Comparison of ENCODE assay signal across 9 mouse cellular contexts in the genomic region with DNA sequence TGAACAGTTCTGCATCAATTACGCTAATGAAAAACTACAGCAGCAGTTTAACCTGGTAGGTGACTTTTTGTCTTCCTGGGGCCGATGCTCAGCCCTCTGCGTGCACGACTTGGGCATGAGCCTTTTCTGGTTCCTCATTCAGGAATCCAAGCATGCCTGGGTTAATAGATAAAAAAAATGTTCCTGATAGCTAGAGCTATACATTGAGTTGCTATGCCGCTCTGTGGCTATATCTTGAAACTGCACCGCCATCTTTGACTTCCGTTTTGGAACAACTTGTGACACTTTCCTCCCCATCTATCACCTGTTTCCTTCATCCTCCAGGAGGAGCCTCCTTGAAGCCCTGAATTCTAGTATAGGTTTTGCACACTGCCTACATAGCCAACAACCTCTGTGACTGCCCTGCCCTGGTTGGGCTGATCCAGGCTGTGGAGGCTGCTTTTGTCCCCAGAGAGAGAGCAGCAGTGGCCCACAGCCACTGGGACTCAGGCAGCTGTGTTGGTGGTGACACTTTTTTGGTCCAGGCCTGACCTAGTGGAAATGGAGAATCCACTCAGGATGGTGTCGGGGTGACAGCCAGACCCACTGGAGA. TPM values are rescaled to one million over a fixed set of nuclear protein-coding genes. Genes with fewer than 3 reads are reported as not detected.
A peak's percentile ranks its signal among the peaks of the same experiment; 100 is the strongest.
DNase-seq lines count a peak whose midpoint lies in the region; ATAC-seq lines count a peak whose summit lies in the region.
"Had no signal": no experiment of that assay in that cellular context is flagged by ENCODE, and none has a peak within 500 bp of the region (broad histone marks: within the 10 kb centered on the region; RNA-seq: fewer than 3 reads in every experiment).

No protein-coding gene starts in this region.

- DNase-seq in hindbrain, embryonic 11.5 days (ENCODE audit: low spot score), result peak; percentile 11
- peak; percentile 73 for DNase-seq in CD4-positive helper T cell, adult 2 months (ENCODE audit: low read depth, low spot score)
- DNase-seq in embryo, embryonic 10.5 days (ENCODE audit: low spot score), result peak; percentile 38
- no peak for DNase-seq in midbrain, embryonic 10.5 days (ENCODE audit: low spot score)
- no peak for DNase-seq in kidney, postnatal 10 days
- DNase-seq in urinary bladder, adult 2 months (ENCODE audit: low spot score), result no peak
- DNase-seq in cerebellum, postnatal 25 days, result no peak

- H3K4me1 ChIP-seq in hindbrain, embryonic 11.5 days (replicated peaks; ENCODE audit: control insufficient read depth, insufficient read depth, low read length), result peaks cover 2% of the 10 kb centered on the region
- peaks cover 7% of the 10 kb centered on the region for H3K4me1 ChIP-seq in hindbrain, embryonic 16.5 days (ENCODE audit: control insufficient read depth, insufficient read depth, low read depth, low read length)
- H3K4me1 ChIP-seq in midbrain, embryonic 10.5 days, result peaks cover 49% of the 10 kb centered on the region

- H3K36me3 ChIP-seq in hindbrain, embryonic 11.5 days (ENCODE audit: control insufficient read depth, insufficient read depth, low read length), result no peaks in the 10 kb centered on the region
- no peaks in the 10 kb centered on the region for H3K36me3 ChIP-seq in hindbrain, embryonic 16.5 days (ENCODE audit: control insufficient read depth, insufficient read depth, low read length)
- H3K36me3 ChIP-seq in midbrain, embryonic 10.5 days, result no peaks in the 10 kb centered on the region
- H3K36me3 ChIP-seq: heart, embryonic 12.5 days had no signal

- 69% methylated on average over 8 of the region's 8 CpGs for WGBS in hindbrain, embryonic 11.5 days
- 54% methylated on average over 8 of the region's 8 CpGs for WGBS in hindbrain, embryonic 16.5 days
- WGBS in midbrain, embryonic 10.5 days, result 71% methylated on average over 8 of the region's 8 CpGs

- H3K9me3 ChIP-seq in hindbrain, embryonic 11.5 days (ENCODE audit: control insufficient read depth, low read length), result no peaks in the 10 kb centered on the region
- H3K9me3 ChIP-seq in hindbrain, embryonic 16.5 days (ENCODE audit: control insufficient read depth, low read length), result no peaks in the 10 kb centered on the region
- H3K9me3 ChIP-seq in midbrain, embryonic 10.5 days (replicated peaks), result 0 out of 2 replicates have a peak, but pooled peaks cover 3% of the 10 kb centered on the region

- H3K4me3 ChIP-seq in hindbrain, embryonic 11.5 days (ENCODE audit: low read depth, low read length), result no peak overlapping the region
- no peak overlapping the region for H3K4me3 ChIP-seq in hindbrain, embryonic 16.5 days (ENCODE audit: low read length)
- no peak overlapping the region for H3K4me3 ChIP-seq in midbrain, embryonic 10.5 days
- H3K4me3 ChIP-seq: heart, embryonic 12.5 days had no signal

- no peaks in the 10 kb centered on the region for H3K27me3 ChIP-seq in hindbrain, embryonic 11.5 days (ENCODE audit: control insufficient read depth, insufficient read depth, low read length)
- H3K27me3 ChIP-seq in hindbrain, embryonic 16.5 days (replicated peaks; ENCODE audit: control insufficient read depth, insufficient read depth, low read length), result no peaks in the 10 kb centered on the region
- no peaks in the 10 kb centered on the region for H3K27me3 ChIP-seq in midbrain, embryonic 10.5 days (ENCODE audit: low read depth, poor library complexity, severe bottlenecking)
- H3K27me3 ChIP-seq: heart, embryonic 12.5 days had no signal

- no peak for ATAC-seq in hindbrain, embryonic 11.5 days (ENCODE audit: low FRiP score)
- ATAC-seq in hindbrain, embryonic 16.5 days, result no peak

- H3K27ac ChIP-seq in hindbrain, embryonic 11.5 days (ENCODE audit: low read depth, low read length), result 0 out of 2 replicates have a peak overlapping the region, but pooled peaks have one; percentile 82
- H3K27ac ChIP-seq in hindbrain, embryonic 16.5 days (ENCODE audit: low read depth, low read length), result no peak overlapping the region
- peak overlapping the region; percentile 88 for H3K27ac ChIP-seq in midbrain, embryonic 10.5 days (replicated peaks)

- no peak overlapping the region for H3K4me2 ChIP-seq in hindbrain, embryonic 11.5 days (replicated peaks; ENCODE audit: low read depth, low read length)
- no peak overlapping the region for H3K4me2 ChIP-seq in hindbrain, embryonic 16.5 days (ENCODE audit: low read length)
- H3K4me2 ChIP-seq: heart, embryonic 12.5 days had no signal

- H3K9ac ChIP-seq in hindbrain, embryonic 11.5 days (ENCODE audit: low read depth, low read length), result no peak overlapping the region
- no peak overlapping the region for H3K9ac ChIP-seq in hindbrain, embryonic 16.5 days (ENCODE audit: low read depth, low read length)
- H3K9ac ChIP-seq: heart, embryonic 12.5 days had no signal

RNA-seq across cellular contexts. Expression of a gene that starts 30.5 kb away (rescaled TPM):
- 0.34 and 0.61 TPM in 2 replicates for polyA plus RNA-seq in hindbrain, embryonic 11.5 days (2014; fragmentation: Nextera tagmentation; extraction: Ambion mirVana)
- polyA plus RNA-seq in hindbrain, embryonic 16.5 days (2015; fragmentation: Nextera tagmentation; extraction: Ambion mirVana), result 0.41 and 0.51 TPM in 2 replicates
- 0.52 and 0.77 TPM in 2 replicates for polyA plus RNA-seq in midbrain, embryonic 10.5 days (2016; fragmentation: Nextera tagmentation; extraction: Ambion mirVana)
- polyA plus RNA-seq in urinary bladder, adult 2 months (2012; rRNA removed), result 10.0 and 10.3 TPM in 2 replicates

RNA-seq across cellular contexts. Expression of a gene that starts 43.8 kb away (rescaled TPM):
- 34.7 and 34.8 TPM in 2 replicates for polyA plus RNA-seq in hindbrain, embryonic 11.5 days (2014; fragmentation: Nextera tagmentation; extraction: Ambion mirVana)
- 89.1 and 97.7 TPM in 2 replicates for polyA plus RNA-seq in hindbrain, embryonic 16.5 days (2015; fragmentation: Nextera tagmentation; extraction: Ambion mirVana)
- polyA plus RNA-seq in midbrain, embryonic 10.5 days (2016; fragmentation: Nextera tagmentation; extraction: Ambion mirVana), result 29.3 and 30.9 TPM in 2 replicates
- polyA plus RNA-seq in urinary bladder, adult 2 months (2012; rRNA removed), result 17.6 and 20.6 TPM in 2 replicates

Comparison
In these comparisons a context has a peak if more than half of its experiments do, and no peak if none do; other contexts are left out.
1. DNase-seq: peak in hindbrain, embryonic 11.5 days (single experiment), CD4-positive helper T cell, adult 2 months (single experiment) and embryo, embryonic 10.5 days (single experiment); none in midbrain, embryonic 10.5 days (single experiment), kidney, postnatal 10 days (single experiment), urinary bladder, adult 2 months (single experiment) and cerebellum, postnatal 25 days (0 of 2).